Mouse (Mus musculus) kidney, embryonic 15.5 days (tissue): ENCODE measurements around the gene Triml1. TPM values are rescaled to one million over a fixed set of nuclear protein-coding genes. Genes with fewer than 3 reads are reported as not detected.
A peak's percentile ranks its signal among the peaks of the same experiment; 100 is the strongest.

Experiments used
- ATAC-seq: fragments of 200-750 bp; cut with Nextera tagmentation; replicated peaks from 2 replicates; pipeline ENCODE4 v1.8.0; 2017; ENCODE audit warnings: moderate TSS enrichment; ENCODE audit not compliant: low FRiP score
- H3K27ac ChIP-seq: fragments of 300-500 bp; sonication (generic); 2 replicates; pipeline ENCODE4 v1.5.1; 2015; ENCODE audit warnings: mild to moderate bottlenecking, inconsistent platforms
- H3K27me3 ChIP-seq: fragments of 300-500 bp; sonication (generic); 2 replicates; pipeline ENCODE4 v1.6.1; 2015; ENCODE audit warnings: inconsistent platforms
- H3K36me3 ChIP-seq: fragments of 300-500 bp; sonication (generic); 2 replicates; pipeline ENCODE4 v1.6.1; 2015; ENCODE audit warnings: inconsistent platforms
- H3K4me1 ChIP-seq: fragments of 300-500 bp; sonication (generic); 2 replicates; pipeline ENCODE4 v1.6.1; 2015; ENCODE audit warnings: inconsistent platforms
- H3K4me2 ChIP-seq: fragments of 300-500 bp; sonication (generic); 2 replicates; pipeline ENCODE4 v1.6.1; 2015; ENCODE audit warnings: moderate library complexity, mild to moderate bottlenecking, inconsistent platforms
- H3K4me3 ChIP-seq: fragments of 300-500 bp; sonication (generic); replicated peaks from 2 replicates; pipeline ENCODE4 v1.5.1; 2015; ENCODE audit warnings: mild to moderate bottlenecking, inconsistent platforms
- H3K9ac ChIP-seq: fragments of 300-500 bp; sonication (generic); 2 replicates; pipeline ENCODE4 v1.6.1; 2015; ENCODE audit warnings: mild to moderate bottlenecking, inconsistent platforms
- H3K9me3 ChIP-seq: fragments of 300-500 bp; sonication (generic); replicated peaks from 2 replicates; pipeline ENCODE4 v1.6.1; 2016; ENCODE audit warnings: inconsistent platforms
- WGBS: fragments of 180-500 bp; shearing (Covaris S2); methylation state at CpG from one replicate; pipeline ENCODE4 v1.1.7; 2015; ENCODE audit warnings: mixed read lengths; 5-methylcytosine and 5-hydroxymethylcytosine counted together
- polyA plus RNA-seq: library from polyadenylated mRNA; unstranded; fragments of >200 nt; fragmentation: Nextera tagmentation; extraction: Ambion mirVana; gene quantifications from 2 replicates; pipeline ENCODE4 v1.2.1, GENCODE M21; 2015

Triml1 gene
- not detected in 2 replicates for polyA plus RNA-seq

- Histone ChIP-seq H3K4me3 (no peak within 1 kb of the TSS), H3K9me3 (no peaks in the 10 kb centered on the region), H3K9ac (no peak within 1 kb of the TSS), H3K4me1 (no peaks in the 10 kb centered on the region), H3K4me2 (no peak within 1 kb of the TSS), H3K36me3 (no peaks in the 10 kb centered on the region), H3K27me3 (no peaks in the 10 kb centered on the region), H3K27ac (no peak within 1 kb of the TSS)
- ATAC-seq: no peak
- WGBS: 87% methylated on average over 2 of the region's 2 CpGs
Measured at GRCm38 (mm10) chr8:43141386-43141785, at the start of gene Triml1. Gene Triml1 (minus strand): TSS chr8:43141486.

- no peak overlapping the region for H3K9ac ChIP-seq
- no peak overlapping the region for H3K4me3 ChIP-seq
- ATAC-seq: no peak
- no peak overlapping the region for H3K27ac ChIP-seq
- no peaks in the 10 kb centered on the region for H3K4me1 ChIP-seq
- H3K9me3 ChIP-seq: no peaks in the 10 kb centered on the region; the same call in 1 of the 2 replicates
- H3K36me3 ChIP-seq: no peaks in the 10 kb centered on the region
- no peaks in the 10 kb centered on the region for H3K27me3 ChIP-seq
- 93% methylated on average over 2 of the region's 2 CpGs for WGBS
- H3K4me2 ChIP-seq: no peak overlapping the region
Measured at GRCm38 (mm10) chr8:43182281-43182680, 41.0 kb upstream of the Triml1 start.

GRCm38 (mm10) chr8:43180054-43180690, 38.9 kb upstream of the Triml1 start, which contains the start of gene Triml2:
Gene Triml2 (plus strand): TSS chr8:43180541.
- no peak within 1 kb of the TSS for H3K4me2 ChIP-seq
- no peaks in the 10 kb centered on the region; the same call in 1 of the 2 replicates for H3K9me3 ChIP-seq
- ATAC-seq: no peak
- no peaks in the 10 kb centered on the region for H3K27me3 ChIP-seq
- H3K9ac ChIP-seq: no peak within 1 kb of the TSS
- no peak within 1 kb of the TSS for H3K4me3 ChIP-seq
- WGBS: 94% methylated on average over 13 of the region's 13 CpGs
- no peaks in the 10 kb centered on the region for H3K36me3 ChIP-seq
- H3K27ac ChIP-seq: no peak within 1 kb of the TSS
- no peaks in the 10 kb centered on the region for H3K4me1 ChIP-seq

GRCm38 (mm10) chr8:43179189-43179588, 37.9 kb upstream of the Triml1 start:
- Histone ChIP-seq H3K9ac (no peak overlapping the region), H3K27ac (no peak overlapping the region), H3K9me3 (no peaks in the 10 kb centered on the region; the same call in 1 of the 2 replicates), H3K4me2 (no peak overlapping the region), H3K4me3 (no peak overlapping the region), H3K27me3 (no peaks in the 10 kb centered on the region), H3K4me1 (no peaks in the 10 kb centered on the region), H3K36me3 (no peaks in the 10 kb centered on the region)
- ATAC-seq: peak; percentile 36
- WGBS: 55% methylated on average over 4 of the region's 4 CpGs

GRCm38 (mm10) chr8:43178263-43178662, 37.0 kb upstream of the Triml1 start:
- WGBS: 58% methylated on average over 3 of the region's 3 CpGs
- no peaks in the 10 kb centered on the region for H3K27me3 ChIP-seq
- H3K9ac ChIP-seq: no peak overlapping the region
- no peak overlapping the region for H3K4me3 ChIP-seq
- H3K27ac ChIP-seq: no peak overlapping the region
- H3K9me3 ChIP-seq: no peaks in the 10 kb centered on the region; the same call in 1 of the 2 replicates
- ATAC-seq: no peak
- no peak overlapping the region for H3K4me2 ChIP-seq
- H3K36me3 ChIP-seq: no peaks in the 10 kb centered on the region
- H3K4me1 ChIP-seq: no peaks in the 10 kb centered on the region

- H3K27me3 ChIP-seq: no peaks in the 10 kb centered on the region
- no peaks in the 10 kb centered on the region for H3K4me1 ChIP-seq
- ATAC-seq: no peak
- no peak overlapping the region for H3K9ac ChIP-seq
- no peaks in the 10 kb centered on the region; the same call in 1 of the 2 replicates for H3K9me3 ChIP-seq
- no peak overlapping the region for H3K4me2 ChIP-seq
- no peak overlapping the region for H3K4me3 ChIP-seq
- H3K36me3 ChIP-seq: no peaks in the 10 kb centered on the region
- WGBS: 89% methylated on average over 6 of the region's 6 CpGs
- no peak overlapping the region for H3K27ac ChIP-seq
Measured at GRCm38 (mm10) chr8:43176766-43177486, 35.6 kb upstream of the Triml1 start.

- H3K4me1 ChIP-seq: no peaks in the 10 kb centered on the region
- no peak overlapping the region for H3K27ac ChIP-seq
- WGBS: 89% methylated on average over 6 of the region's 6 CpGs
- H3K4me3 ChIP-seq: no peak overlapping the region
- no peak for ATAC-seq
- H3K4me2 ChIP-seq: no peak overlapping the region
- no peaks in the 10 kb centered on the region for H3K36me3 ChIP-seq
- no peaks in the 10 kb centered on the region for H3K27me3 ChIP-seq
- H3K9ac ChIP-seq: no peak overlapping the region
- no peaks in the 10 kb centered on the region for H3K9me3 ChIP-seq
Measured at GRCm38 (mm10) chr8:43169249-43169755, 28.0 kb upstream of the Triml1 start.

GRCm38 (mm10) chr8:43168083-43168482, 26.8 kb upstream of the Triml1 start:
- Histone ChIP-seq H3K27ac (no peak overlapping the region), H3K4me2 (no peak overlapping the region), H3K9me3 (no peaks in the 10 kb centered on the region), H3K36me3 (no peaks in the 10 kb centered on the region), H3K4me3 (no peak overlapping the region), H3K4me1 (no peaks in the 10 kb centered on the region), H3K27me3 (no peaks in the 10 kb centered on the region), H3K9ac (no peak overlapping the region)
- WGBS: 93% methylated on average over 4 of the region's 4 CpGs
- ATAC-seq: no peak

GRCm38 (mm10) chr8:43164453-43164852, 23.2 kb upstream of the Triml1 start:
- no peak overlapping the region for H3K27ac ChIP-seq
- no peaks in the 10 kb centered on the region for H3K4me1 ChIP-seq
- no peaks in the 10 kb centered on the region for H3K36me3 ChIP-seq
- H3K4me2 ChIP-seq: no peak overlapping the region
- H3K27me3 ChIP-seq: no peaks in the 10 kb centered on the region
- WGBS: 75% methylated on average over 3 of the region's 3 CpGs
- H3K9me3 ChIP-seq: no peaks in the 10 kb centered on the region
- H3K4me3 ChIP-seq: no peak overlapping the region
- no peak overlapping the region for H3K9ac ChIP-seq
- ATAC-seq: no peak

GRCm38 (mm10) chr8:43163255-43163654, 22.0 kb upstream of the Triml1 start:
- no peaks in the 10 kb centered on the region for H3K4me1 ChIP-seq
- 85% methylated on average over 11 of the region's 11 CpGs for WGBS
- ATAC-seq: no peak
- H3K4me3 ChIP-seq: no peak overlapping the region
- H3K27ac ChIP-seq: no peak overlapping the region
- H3K4me2 ChIP-seq: no peak overlapping the region
- no peaks in the 10 kb centered on the region for H3K9me3 ChIP-seq
- no peaks in the 10 kb centered on the region for H3K36me3 ChIP-seq
- H3K9ac ChIP-seq: no peak overlapping the region
- no peaks in the 10 kb centered on the region for H3K27me3 ChIP-seq

GRCm38 (mm10) chr8:43149307-43149706, 8.0 kb upstream of the Triml1 start:
- no peaks in the 10 kb centered on the region for H3K4me1 ChIP-seq
- no peaks in the 10 kb centered on the region for H3K27me3 ChIP-seq
- WGBS: 91% methylated on average over 9 of the region's 9 CpGs
- H3K4me2 ChIP-seq: no peak overlapping the region
- no peak for ATAC-seq
- no peaks in the 10 kb centered on the region for H3K9me3 ChIP-seq
- H3K27ac ChIP-seq: no peak overlapping the region
- H3K9ac ChIP-seq: no peak overlapping the region
- H3K4me3 ChIP-seq: no peak overlapping the region
- no peaks in the 10 kb centered on the region for H3K36me3 ChIP-seq

- Histone ChIP-seq H3K9me3 (no peaks in the 10 kb centered on the region), H3K4me2 (no peak overlapping the region), H3K9ac (no peak overlapping the region), H3K27me3 (no peaks in the 10 kb centered on the region), H3K4me1 (no peaks in the 10 kb centered on the region), H3K36me3 (no peaks in the 10 kb centered on the region), H3K4me3 (no peak overlapping the region), H3K27ac (no peak overlapping the region)
- WGBS: 87% methylated on average over 4 of the region's 4 CpGs
- ATAC-seq: no peak
Measured at GRCm38 (mm10) chr8:43111205-43111827, 30.0 kb downstream of the Triml1 start.
